Mouse (Mus musculus): ENCODE results near the gene Gab3.
"Not testable (repeated sequence)": the region's sequence is repeated elsewhere in the genome, so short reads cannot be mapped to it uniquely, and the experiment has no call there.

- not testable (repeated sequence) for TF ChIP-seq MAFK (IDR thresholded peaks at IDR 0.05; ENCODE audit: insufficient read depth, low read depth, low read length); HCFC1 (IDR thresholded peaks at IDR 0.05; ENCODE audit: borderline replicate concordance, insufficient read depth, low read length); ZNF384 (IDR thresholded peaks at IDR 0.05; ENCODE audit: low read depth, low read length); CHD2 (IDR thresholded peaks at IDR 0.05; ENCODE audit: low read depth, low read length)
Measured at GRCm38 (mm10) chrX:74959161-74959560, 126.1 kb downstream of the Gab3 start.

All from ES-E14 (cell line).